Mouse (Mus musculus) cerebellum, postnatal 4 days (tissue): ENCODE results near the gene Lrfn3.

ENCODE experiments used
- DNase-seq, 2 experiments: peaks; one replicate each; pipeline ENCODE4 v3.0.0; 2022; ENCODE audit warnings: low spot score in 2 of 2, mixed read lengths in 1 of 2

Lrfn3 gene

GRCm38 (mm10) chr7:30314721-30315155, 47.8 kb downstream of the Lrfn3 start, which contains the start of gene Syne4:
Syne4 (plus strand) TSS chr7:30314807.
- DNase-seq, result no peak

DNA sequence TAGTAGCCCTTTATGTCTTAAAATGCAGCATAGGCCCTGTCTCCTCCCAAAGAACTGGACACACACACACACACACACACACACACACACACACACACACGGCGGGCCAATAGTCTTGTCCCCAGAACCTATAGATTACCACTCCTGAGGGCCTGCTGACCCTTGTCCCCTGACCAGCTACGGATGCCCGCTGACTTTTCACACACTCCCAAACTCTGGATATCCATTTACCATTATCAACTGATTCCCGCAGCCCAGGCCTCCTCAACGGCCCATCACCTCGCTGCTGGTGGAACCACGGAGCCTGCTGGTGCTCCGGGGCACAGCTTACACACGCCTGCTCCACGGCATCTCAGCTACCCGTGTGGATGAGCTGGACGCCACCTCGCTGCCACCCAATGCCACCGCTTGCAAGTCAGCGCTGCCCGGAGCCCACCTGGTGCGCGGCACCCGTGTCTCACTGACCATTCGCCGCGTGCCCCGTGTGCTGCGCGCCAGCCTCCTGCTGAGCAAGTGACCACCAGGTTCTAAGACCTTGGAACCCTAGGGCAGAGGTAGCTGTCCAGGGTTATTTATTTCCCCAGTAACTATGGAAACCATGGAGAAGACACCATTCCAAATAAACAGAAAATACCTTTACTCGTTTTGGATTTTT, 48.8 kb downstream of the Lrfn3 start:
- DNase-seq, result no peak

- DNase-seq, result no peak
Measured at GRCm38 (mm10) chr7:30310136-30310535, 52.4 kb downstream of the Lrfn3 start.

DNA sequence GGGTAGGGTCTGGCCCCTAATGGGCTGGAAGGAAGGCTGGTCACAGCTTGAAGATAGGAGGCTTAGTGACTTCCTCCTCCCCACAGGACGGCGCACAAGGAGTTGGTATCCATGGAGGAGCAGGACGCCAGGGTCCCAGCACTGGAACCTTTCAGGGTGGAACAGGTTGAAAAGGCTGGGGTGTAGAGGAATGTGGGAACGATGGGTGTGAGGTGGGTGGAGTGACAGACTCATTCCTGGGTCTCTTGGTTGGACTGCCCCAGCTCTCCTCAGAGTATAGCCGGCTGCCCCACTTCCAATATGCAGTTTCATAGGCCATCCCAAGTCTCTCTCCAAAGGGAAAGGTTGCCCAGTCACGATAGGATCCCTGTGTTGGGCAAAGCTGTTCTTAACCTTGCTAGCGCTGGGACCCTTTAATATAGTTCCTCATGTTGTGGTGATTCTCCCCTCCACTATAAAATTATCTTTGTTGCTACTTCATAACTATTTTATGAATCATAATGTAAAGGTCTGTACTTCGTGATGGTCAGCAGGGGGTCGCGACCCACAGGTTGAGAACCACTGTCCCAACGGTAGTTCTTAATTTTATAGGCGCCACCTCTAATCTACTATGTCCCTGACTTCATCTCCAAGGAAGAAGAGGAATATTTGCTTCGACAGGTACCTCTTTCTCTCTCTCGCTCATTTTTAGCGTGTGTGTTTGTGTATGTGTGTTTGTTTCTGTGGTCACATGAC, 53.0 kb downstream of the Lrfn3 start:
- no peak for DNase-seq

DNA sequence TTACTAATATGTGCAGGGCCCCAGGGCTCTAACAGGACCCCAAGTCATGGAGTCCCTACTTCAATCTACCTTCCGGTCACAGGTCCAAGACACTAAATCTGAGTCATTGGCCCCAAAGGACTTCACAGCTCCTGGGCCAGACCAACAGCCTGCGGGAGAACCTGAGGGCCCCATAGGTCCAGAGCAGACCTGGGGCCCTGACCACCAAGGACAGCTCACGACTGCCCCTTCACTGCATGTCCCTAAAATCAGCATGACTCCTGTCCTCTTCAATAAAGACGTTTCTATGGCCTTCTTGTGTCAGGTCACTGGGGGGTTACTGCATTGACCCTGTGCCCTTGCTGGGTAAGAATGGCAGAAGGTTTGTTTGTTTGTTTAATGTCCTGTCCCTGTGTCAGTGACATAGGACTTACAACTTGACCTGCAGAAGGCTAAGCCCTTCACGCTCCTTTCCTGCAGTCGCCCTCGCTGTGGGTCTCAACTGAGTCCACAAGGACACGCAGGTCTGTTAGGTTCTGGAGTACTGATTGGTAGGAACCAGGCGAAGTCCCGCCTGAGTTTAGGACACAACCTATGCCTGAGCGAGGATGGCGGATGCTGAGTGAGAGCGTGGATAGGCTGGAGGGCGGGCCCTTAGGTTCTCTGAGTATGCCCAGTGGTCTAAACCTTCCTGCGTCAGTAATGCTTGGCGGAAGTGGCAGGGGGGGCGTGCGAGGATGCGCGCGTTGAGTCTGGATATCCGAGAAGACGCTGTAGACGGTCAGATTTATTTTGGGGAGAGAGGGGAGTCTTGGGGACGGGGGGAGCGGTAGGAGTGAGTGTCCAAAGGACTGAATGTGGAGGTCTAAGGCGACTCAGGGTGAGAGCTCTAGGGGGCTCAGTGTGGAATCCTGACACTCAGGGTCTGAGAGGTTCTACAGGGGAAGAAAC, 54.2 kb downstream of the Lrfn3 start, which contains the start of gene Alkbh6:
Alkbh6 (plus strand) TSS at position 642 of the 930 bp plus-strand sequence.
- peak; percentile 74 to 89 for DNase-seq

- no peak for DNase-seq
Measured at GRCm38 (mm10) chr7:30306083-30306779, 56.3 kb downstream of the Lrfn3 start.
